Mouse (Mus musculus) lung, embryonic 15.5 days (tissue): ENCODE data around the gene Gm6525. TPM values are rescaled to one million over a fixed set of nuclear protein-coding genes. Genes with fewer than 3 reads are reported as not detected.

ENCODE experiments used
- ATAC-seq: fragments of 200-750 bp; cut with Nextera tagmentation; 2 replicates; pipeline ENCODE4 v1.8.0; 2017; ENCODE audit warnings: moderate number of reproducible peaks, borderline replicate concordance; ENCODE audit not compliant: low FRiP score, low TSS enrichment; ENCODE audit errors: extremely low read depth
- H3K27ac ChIP-seq: fragments of 300-500 bp; sonication (generic); 2 replicates; pipeline ENCODE4 v1.5.1; 2015; ENCODE audit warnings: moderate library complexity, mild to moderate bottlenecking, inconsistent platforms
- H3K27me3 ChIP-seq: fragments of 300-500 bp; sonication (generic); 2 replicates; pipeline ENCODE4 v1.6.1; 2015; ENCODE audit warnings: inconsistent platforms
- H3K36me3 ChIP-seq: fragments of 300-500 bp; sonication (generic); 2 replicates; pipeline ENCODE4 v1.6.1; 2015; ENCODE audit warnings: inconsistent platforms
- H3K4me1 ChIP-seq: fragments of 300-500 bp; sonication (generic); 2 replicates; pipeline ENCODE4 v1.6.1; 2015; ENCODE audit warnings: inconsistent platforms
- H3K4me2 ChIP-seq: fragments of 300-500 bp; sonication (generic); 2 replicates; pipeline ENCODE4 v1.6.1; 2015; ENCODE audit warnings: inconsistent platforms, mild to moderate bottlenecking, moderate library complexity
- H3K4me3 ChIP-seq: fragments of 300-500 bp; sonication (generic); 2 replicates; pipeline ENCODE4 v1.5.1; 2015; ENCODE audit warnings: mild to moderate bottlenecking, inconsistent platforms
- H3K9ac ChIP-seq: fragments of 300-500 bp; sonication (generic); 2 replicates; pipeline ENCODE4 v1.6.1; 2015; ENCODE audit warnings: inconsistent platforms
- H3K9me3 ChIP-seq: fragments of 300-500 bp; sonication (generic); 2 replicates; pipeline ENCODE4 v1.6.1; 2016; ENCODE audit warnings: inconsistent platforms
- WGBS: fragments of 180-500 bp; shearing (Covaris S2); methylation state at CpG from one replicate; pipeline ENCODE4 v1.1.7; 2015; 5-methylcytosine and 5-hydroxymethylcytosine counted together
- polyA plus RNA-seq: library from polyadenylated mRNA; unstranded; fragments of >200 nt; fragmentation: Nextera tagmentation; extraction: Ambion mirVana; gene quantifications from 2 replicates; pipeline ENCODE4 v1.2.1, GENCODE M21; 2015

Gm6525 gene
- polyA plus RNA-seq, 1 experiment from 2014 or later: 0.67 TPM

GRCm38 (mm10) chr3:84149831-84150230, 24.1 kb upstream of the Gm6525 start:
- H3K9ac ChIP-seq: no peak overlapping the region
- no peaks in the 10 kb centered on the region for H3K27me3 ChIP-seq
- H3K4me3 ChIP-seq: no peak overlapping the region
- H3K9me3 ChIP-seq: no peaks in the 10 kb centered on the region
- no peak for ATAC-seq
- peaks cover 3% of the 10 kb centered on the region; the same call in 1 of the 2 replicates for H3K4me1 ChIP-seq
- H3K27ac ChIP-seq: no peak overlapping the region
- no peaks in the 10 kb centered on the region for H3K36me3 ChIP-seq
- no peak overlapping the region for H3K4me2 ChIP-seq
- WGBS: 96% methylated on average over 3 of the region's 3 CpGs

- H3K9ac ChIP-seq: no peak overlapping the region
- H3K4me1 ChIP-seq: peaks cover 5% of the 10 kb centered on the region; the same call in 1 of the 2 replicates
These were observed 19.2 kb upstream of the Gm6525 start for GRCm38 (mm10) chr3:84154721-84155141.

DNA sequence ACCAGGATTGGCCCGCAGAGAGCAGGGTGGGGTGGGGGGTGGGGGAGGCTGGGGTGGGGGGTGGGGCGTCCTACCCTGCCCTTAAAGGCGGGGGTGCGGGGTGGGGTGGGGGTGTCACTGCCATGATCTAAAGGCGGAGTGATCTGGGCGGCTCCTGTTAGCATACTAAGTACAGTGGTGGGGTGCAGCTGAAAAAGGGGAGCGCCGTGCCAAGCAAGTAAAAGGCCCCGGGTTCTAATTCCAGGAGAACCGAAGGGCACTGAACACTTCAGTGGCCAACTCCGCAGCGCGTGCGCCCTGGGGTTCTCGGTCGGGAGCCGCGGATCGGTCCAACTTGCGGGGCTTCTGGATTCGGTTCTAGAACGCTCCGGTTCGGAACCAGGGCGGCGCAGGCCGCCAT, 18.8 kb upstream of the Gm6525 start:
- under 1% methylated on average over 27 of the region's 27 CpGs for WGBS
- Histone ChIP-seq H3K27me3 (no peaks in the 10 kb centered on the region), H3K9ac (peak overlapping the region; percentile 80), H3K4me2 (peak overlapping the region; percentile 98), H3K4me3 (peak overlapping the region; percentile 63), H3K4me1 (peaks cover 5% of the 10 kb centered on the region; the same call in 1 of the 2 replicates), H3K36me3 (no peaks in the 10 kb centered on the region), H3K27ac (peak overlapping the region; percentile 81), H3K9me3 (no peaks in the 10 kb centered on the region)
- ATAC-seq: peak; percentile 36

More at GRCm38 (mm10) chr3:84154721-84155141, 19.2 kb upstream of the Gm6525 start:
- Histone ChIP-seq H3K27ac (no peak overlapping the region), H3K4me2 (peak overlapping the region; percentile 98), H3K27me3 (no peaks in the 10 kb centered on the region), H3K9me3 (no peaks in the 10 kb centered on the region), H3K4me3 (peak overlapping the region; percentile 63), H3K36me3 (no peaks in the 10 kb centered on the region)
- no peak for ATAC-seq
- WGBS: 12% methylated on average over 12 of the region's 12 CpGs

GRCm38 (mm10) chr3:84155558-84156006, 18.3 kb upstream of the Gm6525 start, which contains the start of gene Mnd1:
Gene Mnd1 (minus strand): TSS chr3:84155786.
- Histone ChIP-seq H3K4me3 (peak within 1 kb of the TSS; percentile 63), H3K4me1 (peaks cover 5% of the 10 kb centered on the region; the same call in 1 of the 2 replicates), H3K9me3 (no peaks in the 10 kb centered on the region), H3K9ac (peak within 1 kb of the TSS; percentile 80), H3K36me3 (no peaks in the 10 kb centered on the region), H3K27ac (peak within 1 kb of the TSS; percentile 81), H3K4me2 (peak within 1 kb of the TSS; percentile 98), H3K27me3 (no peaks in the 10 kb centered on the region)
- WGBS: 0% methylated on average over 29 of the region's 29 CpGs
- ATAC-seq: peak; percentile 100

GRCm38 (mm10) chr3:84156105-84156504, 17.8 kb upstream of the Gm6525 start:
- Histone ChIP-seq H3K27ac (peak overlapping the region; percentile 15; the same call in 1 of the 2 replicates), H3K9ac (no peak overlapping the region), H3K36me3 (no peaks in the 10 kb centered on the region)

DNA sequence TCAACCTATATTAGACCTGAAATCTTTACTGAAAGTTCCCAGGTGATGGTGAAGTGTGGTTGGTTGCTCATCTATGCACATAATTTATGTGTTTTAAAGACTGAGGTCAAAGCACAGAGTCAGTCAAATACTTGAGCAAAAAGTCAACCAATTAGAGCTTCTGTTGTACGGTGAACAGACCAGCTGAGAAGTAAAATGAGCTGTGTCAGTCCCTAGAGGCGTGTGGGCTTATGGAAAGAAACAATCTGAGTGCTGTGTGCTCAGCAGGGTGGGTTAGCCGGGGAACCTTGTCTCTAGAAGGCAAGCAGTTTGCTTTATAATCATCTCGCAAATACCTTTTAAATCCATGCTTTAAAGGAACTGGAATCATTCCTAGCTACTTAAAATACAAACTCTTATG, 16.9 kb upstream of the Gm6525 start:
- Histone ChIP-seq H3K4me1 (peaks cover 5% of the 10 kb centered on the region; the same call in 1 of the 2 replicates), H3K4me3 (no peak overlapping the region), H3K36me3 (no peaks in the 10 kb centered on the region), H3K4me2 (no peak overlapping the region), H3K27ac (no peak overlapping the region), H3K9ac (no peak overlapping the region), H3K27me3 (no peaks in the 10 kb centered on the region), H3K9me3 (no peaks in the 10 kb centered on the region)
- WGBS: 65% methylated on average over 4 of the region's 4 CpGs
- ATAC-seq: no peak

More at GRCm38 (mm10) chr3:84156105-84156504, 17.8 kb upstream of the Gm6525 start:
- no peak for ATAC-seq
- 45% methylated on average over 6 of the region's 6 CpGs for WGBS
- Histone ChIP-seq H3K4me1 (peaks cover 5% of the 10 kb centered on the region; the same call in 1 of the 2 replicates), H3K27me3 (no peaks in the 10 kb centered on the region), H3K4me2 (peak overlapping the region; percentile 98), H3K9me3 (no peaks in the 10 kb centered on the region), H3K4me3 (peak overlapping the region; percentile 17; the same call in 1 of the 2 replicates)

- H3K9ac ChIP-seq: no peak overlapping the region
- H3K27ac ChIP-seq: no peak overlapping the region
- H3K9me3 ChIP-seq: no peaks in the 10 kb centered on the region
- no peaks in the 10 kb centered on the region for H3K36me3 ChIP-seq
- peaks cover 5% of the 10 kb centered on the region; the same call in 1 of the 2 replicates for H3K4me1 ChIP-seq
- H3K4me2 ChIP-seq: no peak overlapping the region
- ATAC-seq: no peak
- WGBS: 80% methylated on average over 4 of the region's 4 CpGs
- no peaks in the 10 kb centered on the region for H3K27me3 ChIP-seq
- H3K4me3 ChIP-seq: no peak overlapping the region
These were observed 16.1 kb upstream of the Gm6525 start for GRCm38 (mm10) chr3:84157559-84158350.

- no peak for ATAC-seq
- no peaks in the 10 kb centered on the region for H3K9me3 ChIP-seq
- WGBS: 91% methylated on average over 3 of the region's 3 CpGs
- H3K36me3 ChIP-seq: peaks cover 4% of the 10 kb centered on the region; the same call in 1 of the 2 replicates
- no peak overlapping the region for H3K27ac ChIP-seq
- H3K4me1 ChIP-seq: no peaks in the 10 kb centered on the region
- H3K4me2 ChIP-seq: no peak overlapping the region
- H3K4me3 ChIP-seq: no peak overlapping the region
- no peak overlapping the region for H3K9ac ChIP-seq
- H3K27me3 ChIP-seq: no peaks in the 10 kb centered on the region
These were observed 8.5 kb upstream of the Gm6525 start for GRCm38 (mm10) chr3:84165391-84165790.

- no peaks in the 10 kb centered on the region for H3K27me3 ChIP-seq
- peaks cover 4% of the 10 kb centered on the region; the same call in 1 of the 2 replicates for H3K36me3 ChIP-seq
- no peak overlapping the region for H3K4me2 ChIP-seq
- no peak overlapping the region for H3K4me3 ChIP-seq
- no peaks in the 10 kb centered on the region for H3K4me1 ChIP-seq
- no peaks in the 10 kb centered on the region for H3K9me3 ChIP-seq
- no peak overlapping the region for H3K9ac ChIP-seq
- 80% methylated on average over 5 of the region's 5 CpGs for WGBS
- no peak for ATAC-seq
- H3K27ac ChIP-seq: no peak overlapping the region
These were observed 7.8 kb upstream of the Gm6525 start for GRCm38 (mm10) chr3:84166073-84166472.

DNA sequence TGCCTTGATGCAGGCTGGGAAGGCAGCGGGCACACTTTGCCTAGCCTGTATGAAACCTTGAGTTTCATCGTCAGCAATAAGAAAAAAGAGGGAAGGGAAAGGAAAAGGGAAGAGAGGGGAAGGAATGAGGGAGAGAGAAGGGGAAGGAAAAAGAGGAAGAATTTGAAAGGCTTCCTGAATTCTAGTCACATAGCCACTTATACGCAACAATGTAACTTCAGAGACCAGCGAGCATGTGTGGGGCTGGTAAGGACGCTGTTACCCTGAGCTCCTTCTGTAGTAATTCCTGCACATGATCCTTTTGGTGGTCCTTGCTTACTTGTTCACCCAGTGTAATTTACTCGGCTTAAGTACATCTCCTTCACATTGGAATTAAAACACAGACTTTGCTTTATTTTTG, 5.0 kb upstream of the Gm6525 start:
- no peaks in the 10 kb centered on the region for H3K4me1 ChIP-seq
- WGBS: 84% methylated on average over 6 of the region's 6 CpGs

DNA sequence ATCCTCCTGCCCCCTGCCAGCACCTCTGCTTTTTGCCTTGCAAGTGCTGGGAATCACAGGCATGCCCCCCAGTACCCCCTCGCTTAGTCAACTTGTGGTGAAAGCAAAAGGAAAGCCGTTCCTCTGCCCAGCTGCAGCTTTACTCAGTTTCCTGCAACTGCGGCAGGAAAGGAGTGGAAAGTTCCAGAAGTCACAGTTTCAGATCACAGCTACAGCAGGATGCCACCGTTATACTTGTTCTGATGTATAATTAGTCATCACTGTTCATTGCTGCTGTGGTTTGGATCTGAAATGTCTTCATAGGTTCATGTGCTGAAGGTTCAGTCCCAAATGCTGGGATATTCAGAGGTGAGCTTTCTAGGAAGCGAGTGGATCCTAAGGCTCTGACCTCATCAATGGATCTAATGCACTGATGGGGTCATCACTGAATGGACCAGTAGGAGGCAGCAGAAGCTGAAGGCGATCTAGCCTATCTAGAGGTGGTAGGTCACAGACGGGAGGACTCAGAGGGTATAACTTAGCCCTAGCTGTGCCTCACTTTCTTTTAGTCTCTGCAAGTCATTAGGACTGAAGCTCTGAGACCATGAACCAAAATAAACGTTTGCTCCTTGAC, 4.4 kb upstream of the Gm6525 start:
- no peak overlapping the region for H3K4me2 ChIP-seq
- no peak overlapping the region for H3K4me3 ChIP-seq
- WGBS: 73% methylated on average over 8 of the region's 8 CpGs
- H3K27ac ChIP-seq: no peak overlapping the region
- H3K36me3 ChIP-seq: peaks cover 8% of the 10 kb centered on the region; the same call in 1 of the 2 replicates
- no peak overlapping the region for H3K9ac ChIP-seq
- ATAC-seq: no peak
- H3K9me3 ChIP-seq: no peaks in the 10 kb centered on the region
- no peaks in the 10 kb centered on the region for H3K27me3 ChIP-seq
- no peaks in the 10 kb centered on the region for H3K4me1 ChIP-seq

More for the DNA sequence above, 5.0 kb upstream of the Gm6525 start:
- H3K9me3 ChIP-seq: no peaks in the 10 kb centered on the region
- H3K9ac ChIP-seq: no peak overlapping the region
- ATAC-seq: no peak
- H3K36me3 ChIP-seq: peaks cover 8% of the 10 kb centered on the region; the same call in 1 of the 2 replicates
- H3K27ac ChIP-seq: no peak overlapping the region
- no peak overlapping the region for H3K4me2 ChIP-seq
- no peaks in the 10 kb centered on the region for H3K27me3 ChIP-seq
- H3K4me3 ChIP-seq: no peak overlapping the region

- Histone ChIP-seq H3K27ac (no peak overlapping the region), H3K4me3 (no peak overlapping the region), H3K9ac (no peak overlapping the region), H3K4me1 (no peaks in the 10 kb centered on the region), H3K27me3 (no peaks in the 10 kb centered on the region), H3K4me2 (no peak overlapping the region), H3K36me3 (0 out of 2 replicates have a peak, but pooled peaks cover 5% of the 10 kb centered on the region), H3K9me3 (no peaks in the 10 kb centered on the region)
- no peak for ATAC-seq
- 45% methylated on average over 11 of the region's 11 CpGs for WGBS
These were observed 1.5 kb upstream of the Gm6525 start for GRCm38 (mm10) chr3:84172406-84172805.
